Mouse (Mus musculus) T-cell, adult 2 months (primary cell): ENCODE results near the gene Aldh1a1.

Experiments
- DNase-seq: peaks from one replicate; pipeline ENCODE4 v3.0.0; 2022; ENCODE audit warnings: low spot score

Gene Aldh1a1

GRCm38 (mm10) chr19:20653082-20653676 lies 160.7 kb downstream of the Aldh1a1 start:
- no peak for DNase-seq

- no peak for DNase-seq
Observed at GRCm38 (mm10) chr19:20654141-20654873, 161.8 kb downstream of the Aldh1a1 start.

GRCm38 (mm10) chr19:20677697-20678355 lies 185.3 kb downstream of the Aldh1a1 start:
- DNase-seq = no peak
